Mouse (Mus musculus) lung, embryonic 14.5 days (tissue): Measurements from ENCODE around the gene Fam120b. TPM values are rescaled to one million over a fixed set of nuclear protein-coding genes. Genes with fewer than 3 reads are reported as not detected.

ENCODE experiments used
- ATAC-seq: fragments of 200-750 bp; cut with Nextera tagmentation; 2 replicates; pipeline ENCODE4 v1.8.0; 2017; ENCODE audit warnings: mild to moderate bottlenecking, moderate TSS enrichment, moderate library complexity; ENCODE audit not compliant: insufficient read depth
- DNase-seq: peaks from one replicate; pipeline ENCODE4 v3.0.0-alpha.2; 2015
- H3K27ac ChIP-seq: fragments of 300-500 bp; sonication (generic); 2 replicates; pipeline ENCODE4 v1.5.1; 2014; ENCODE audit warnings: low read depth, mild to moderate bottlenecking, moderate library complexity
- H3K27me3 ChIP-seq: fragments of 300-500 bp; sonication (generic); 2 replicates; pipeline ENCODE4 v1.6.1; 2014; ENCODE audit warnings: low read length, control low read depth; ENCODE audit not compliant: insufficient read depth
- H3K36me3 ChIP-seq: fragments of 300-500 bp; sonication (generic); 2 replicates; pipeline ENCODE4 v1.6.1; 2014; ENCODE audit warnings: control low read depth; ENCODE audit not compliant: insufficient read depth
- H3K4me1 ChIP-seq: fragments of 300-500 bp; sonication (generic); 2 replicates; pipeline ENCODE4 v1.6.1; 2014; ENCODE audit warnings: antibody characterized with exemption, control low read depth; ENCODE audit not compliant: insufficient read depth
- H3K4me2 ChIP-seq: fragments of 300-500 bp; sonication (generic); 2 replicates; pipeline ENCODE4 v1.6.1; 2014; ENCODE audit warnings: mild to moderate bottlenecking
- H3K4me3 ChIP-seq: fragments of 300-500 bp; sonication (generic); 2 replicates; pipeline ENCODE4 v1.5.1; 2014; ENCODE audit warnings: low read depth, low read length
- H3K9ac ChIP-seq: fragments of 300-500 bp; sonication (generic); 2 replicates; pipeline ENCODE4 v1.6.1; 2014
- H3K9me3 ChIP-seq: fragments of 300-500 bp; sonication (generic); 2 replicates; pipeline ENCODE4 v1.6.1; 2016; ENCODE audit warnings: low read depth, low read length, control low read depth
- CTCF ChIP-seq: IDR thresholded peaks from 2 replicates; pipeline ENCODE4 v1.5.1; 2016; ENCODE audit warnings: antibody characterized with exemption, low read depth
- WGBS: fragments of 180-500 bp; shearing (Covaris S2); extraction: QIAGEN DNeasy Blood & Tissue Kit; methylation state at CpG from one replicate; pipeline ENCODE4 v1.1.7; 2014; 5-methylcytosine and 5-hydroxymethylcytosine counted together
- polyA plus RNA-seq: library from polyadenylated mRNA; unstranded; fragments of >200 nt; fragmentation: Nextera tagmentation; extraction: Ambion mirVana; gene quantifications from 2 replicates; pipeline ENCODE4 v1.2.1, GENCODE M21; 2014

The Fam120b gene
- polyA plus RNA-seq, 1 experiment from 2014 or later, result 26.6 TPM

DNA sequence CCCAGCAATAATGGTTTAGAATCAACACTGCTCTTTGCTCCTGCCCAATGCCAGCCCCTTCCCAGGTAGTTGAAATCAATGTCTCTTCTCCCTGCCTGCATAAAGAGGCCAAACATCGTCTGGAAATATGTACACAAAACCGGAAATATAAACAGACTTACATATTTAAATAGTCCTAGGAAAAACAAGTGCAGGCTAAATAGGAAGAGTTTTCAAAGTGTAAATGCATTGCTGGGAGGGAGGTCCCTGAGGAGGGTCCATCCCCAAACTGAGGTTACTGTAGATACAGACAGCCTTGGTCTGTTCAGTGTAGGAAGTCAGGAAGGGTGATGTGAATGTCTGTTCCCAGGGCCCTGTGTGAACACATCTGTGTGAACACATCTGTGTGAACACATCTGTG is 10.6 kb downstream of the Fam120b start:
- H3K4me2 ChIP-seq, result no peak overlapping the region
- no peak for TF ChIP-seq CTCF
- DNase-seq, result no peak
- no peak overlapping the region for H3K27ac ChIP-seq
- ATAC-seq, result no peak
- no peaks in the 10 kb centered on the region for H3K4me1 ChIP-seq
- no peaks in the 10 kb centered on the region for H3K27me3 ChIP-seq
- H3K36me3 ChIP-seq, result peaks cover 79% of the 10 kb centered on the region
- H3K4me3 ChIP-seq, result no peak overlapping the region
- no peaks in the 10 kb centered on the region for H3K9me3 ChIP-seq
- H3K9ac ChIP-seq, result no peak overlapping the region
- WGBS, result 83% methylated on average over 2 of the region's 2 CpGs

- Histone ChIP-seq H3K4me2 (no peak overlapping the region), H3K27ac (no peak overlapping the region), H3K4me1 (no peaks in the 10 kb centered on the region), H3K27me3 (no peaks in the 10 kb centered on the region), H3K9ac (no peak overlapping the region), H3K4me3 (no peak overlapping the region), H3K36me3 (peaks cover 69% of the 10 kb centered on the region), H3K9me3 (no peaks in the 10 kb centered on the region)
- WGBS, result 88% methylated on average over 10 of the region's 10 CpGs
- TF ChIP-seq CTCF, result no peak
- ATAC-seq, result no peak
- DNase-seq, result no peak
These were observed 13.3 kb downstream of the Fam120b start for GRCm38 (mm10) chr17:15409261-15409660.

DNA sequence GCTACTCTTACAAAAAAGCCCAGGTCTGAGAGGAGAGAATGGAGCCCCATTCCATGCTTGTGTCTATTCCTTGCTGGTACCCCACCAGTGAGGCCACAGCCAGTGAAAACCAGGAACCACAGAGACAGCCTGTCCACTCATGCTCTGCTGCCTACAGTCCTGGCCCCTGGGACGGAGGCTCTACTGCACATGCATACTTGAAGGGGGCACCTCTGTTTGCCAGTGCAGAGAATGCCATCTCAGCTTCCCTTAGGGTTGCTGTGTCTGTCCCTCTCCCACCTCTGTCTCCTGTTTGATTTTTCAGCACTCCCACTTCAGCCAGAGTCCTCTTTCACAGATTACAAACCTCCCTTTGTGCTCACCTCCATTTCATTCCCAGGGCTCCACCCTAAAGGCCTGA is 14.9 kb downstream of the Fam120b start:
- DNase-seq (no peak), ATAC-seq (no peak)
- H3K9me3 ChIP-seq, result no peaks in the 10 kb centered on the region
- WGBS, result 86% methylated on average over 1 of the region's 1 CpGs
- no peak for TF ChIP-seq CTCF
- H3K27ac ChIP-seq, result no peak overlapping the region
- H3K4me3 ChIP-seq, result no peak overlapping the region
- H3K27me3 ChIP-seq, result no peaks in the 10 kb centered on the region
- H3K4me2 ChIP-seq, result no peak overlapping the region
- no peaks in the 10 kb centered on the region for H3K4me1 ChIP-seq
- no peak overlapping the region for H3K9ac ChIP-seq
- H3K36me3 ChIP-seq, result peaks cover 78% of the 10 kb centered on the region

DNA sequence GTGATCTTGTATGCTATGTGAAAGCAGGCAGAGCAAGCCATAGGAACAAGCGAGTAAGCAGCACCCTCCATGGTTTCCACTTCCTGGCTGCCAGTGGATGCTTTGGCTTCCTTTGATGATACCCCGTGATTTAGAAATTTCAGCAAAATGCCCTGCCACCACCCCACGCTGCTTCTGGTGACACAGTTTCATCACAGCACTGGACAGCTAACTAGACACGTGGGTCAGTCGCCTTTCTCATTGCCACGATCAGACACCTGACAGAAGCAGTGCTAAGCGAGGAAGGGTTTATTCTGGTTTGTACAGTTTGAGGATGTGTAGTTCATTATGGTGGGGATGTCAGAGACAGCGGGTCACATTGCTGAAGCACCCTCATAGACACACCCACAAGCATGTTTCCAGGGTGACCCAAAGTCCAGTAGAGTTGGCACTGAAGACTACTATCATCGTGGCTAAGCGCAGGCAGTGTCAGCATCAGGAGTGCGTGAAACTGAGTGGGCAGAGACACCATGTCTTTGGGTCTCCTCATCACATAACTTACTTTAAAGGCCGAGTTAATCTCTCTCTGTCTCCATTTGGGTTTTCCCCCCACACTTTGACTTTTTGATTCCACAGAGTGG is 20.7 kb downstream of the Fam120b start:
- H3K4me2 ChIP-seq, result no peak overlapping the region
- H3K4me1 ChIP-seq, result no peaks in the 10 kb centered on the region
- ATAC-seq (no peak), DNase-seq (no peak)
- no peak overlapping the region for H3K27ac ChIP-seq
- peaks cover 81% of the 10 kb centered on the region for H3K36me3 ChIP-seq
- H3K9me3 ChIP-seq, result no peaks in the 10 kb centered on the region
- H3K27me3 ChIP-seq, result no peaks in the 10 kb centered on the region
- no peak for TF ChIP-seq CTCF
- WGBS, result 87% methylated on average over 12 of the region's 12 CpGs
- H3K4me3 ChIP-seq, result no peak overlapping the region
- H3K9ac ChIP-seq, result no peak overlapping the region

DNA sequence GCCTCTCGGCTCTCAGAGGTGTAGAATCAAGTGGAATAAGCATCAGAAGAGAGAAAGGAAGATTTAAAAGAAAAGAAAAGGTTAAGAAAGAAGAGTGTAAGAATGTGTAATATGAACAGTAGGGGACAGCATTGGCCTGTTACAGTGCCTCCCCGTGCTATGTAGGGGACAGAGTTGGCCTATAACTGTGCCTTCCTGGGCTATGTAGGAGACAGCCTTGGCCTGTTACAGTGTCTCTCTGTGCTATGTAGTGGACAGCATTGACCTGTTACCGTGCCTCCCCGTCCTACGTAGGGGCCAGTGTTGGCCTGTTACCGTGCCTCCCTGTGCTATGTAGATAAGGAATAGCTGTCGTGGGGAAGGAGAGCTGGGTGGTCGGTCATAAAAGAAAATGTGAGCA is 23.5 kb downstream of the Fam120b start:
- ATAC-seq (no peak), DNase-seq (no peak)
- no peaks in the 10 kb centered on the region for H3K27me3 ChIP-seq
- no peak overlapping the region for H3K4me2 ChIP-seq
- no peak overlapping the region for H3K4me3 ChIP-seq
- no peak overlapping the region for H3K9ac ChIP-seq
- no peaks in the 10 kb centered on the region for H3K9me3 ChIP-seq
- WGBS, result 75% methylated on average over 8 of the region's 8 CpGs
- H3K36me3 ChIP-seq, result peaks cover 88% of the 10 kb centered on the region
- H3K4me1 ChIP-seq, result no peaks in the 10 kb centered on the region
- no peak overlapping the region for H3K27ac ChIP-seq
- TF ChIP-seq CTCF, result peak; percentile 29

DNA sequence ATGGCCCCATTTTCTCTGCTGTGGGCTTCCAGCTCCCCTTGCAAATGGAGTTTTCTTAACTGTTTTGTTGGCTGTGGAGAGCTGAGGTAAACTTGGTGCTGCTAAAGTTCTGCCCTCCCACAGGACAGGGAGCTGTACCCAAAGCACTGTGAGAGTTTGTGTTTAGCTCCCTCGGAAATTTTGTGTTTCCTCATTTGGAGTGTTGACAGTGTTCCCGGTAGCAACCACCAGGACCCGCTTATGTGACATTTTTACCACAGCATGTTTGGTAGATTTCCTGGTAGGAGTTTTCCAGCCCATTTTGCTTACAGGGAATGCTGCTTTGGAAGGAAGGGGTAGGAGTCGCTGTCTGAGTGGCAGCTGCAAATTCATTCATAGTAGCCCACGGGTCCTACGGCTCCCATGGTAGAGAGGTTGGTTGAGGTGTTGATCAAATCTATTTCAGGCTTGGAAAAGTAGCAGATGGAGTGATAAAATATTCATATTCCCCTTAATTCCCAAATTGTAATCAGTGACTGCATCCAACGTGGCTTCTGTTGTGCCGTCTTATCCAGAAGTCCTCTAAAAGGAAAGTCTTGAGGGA is 24.1 kb downstream of the Fam120b start:
- no peak overlapping the region for H3K9ac ChIP-seq
- H3K4me3 ChIP-seq, result no peak overlapping the region
- peaks cover 87% of the 10 kb centered on the region for H3K36me3 ChIP-seq
- H3K9me3 ChIP-seq, result no peaks in the 10 kb centered on the region
- WGBS, result 89% methylated on average over 8 of the region's 8 CpGs
- no peak overlapping the region for H3K27ac ChIP-seq
- DNase-seq, result no peak
- H3K4me1 ChIP-seq, result no peaks in the 10 kb centered on the region
- ATAC-seq, result no peak
- no peaks in the 10 kb centered on the region for H3K27me3 ChIP-seq
- no peak for TF ChIP-seq CTCF
- no peak overlapping the region for H3K4me2 ChIP-seq

- Histone ChIP-seq H3K9me3 (no peaks in the 10 kb centered on the region), H3K4me2 (no peak overlapping the region), H3K27me3 (no peaks in the 10 kb centered on the region), H3K36me3 (peaks cover 86% of the 10 kb centered on the region), H3K27ac (no peak overlapping the region), H3K4me3 (no peak overlapping the region), H3K9ac (no peak overlapping the region), H3K4me1 (no peaks in the 10 kb centered on the region)
- 96% methylated on average over 6 of the region's 6 CpGs for WGBS
- no peak for DNase-seq
- TF ChIP-seq CTCF, result no peak
- no peak for ATAC-seq
These were observed 25.4 kb downstream of the Fam120b start for GRCm38 (mm10) chr17:15421446-15421845.

GRCm38 (mm10) chr17:15422666-15423065 is 26.7 kb downstream of the Fam120b start:
- Histone ChIP-seq H3K36me3 (peaks cover 84% of the 10 kb centered on the region), H3K27me3 (no peaks in the 10 kb centered on the region), H3K9ac (no peak overlapping the region), H3K27ac (no peak overlapping the region), H3K9me3 (no peaks in the 10 kb centered on the region), H3K4me3 (no peak overlapping the region), H3K4me1 (no peaks in the 10 kb centered on the region), H3K4me2 (no peak overlapping the region)
- 86% methylated on average over 9 of the region's 9 CpGs for WGBS
- no peak for TF ChIP-seq CTCF
- DNase-seq (no peak), ATAC-seq (no peak)
